Mouse (Mus musculus): ENCODE measurements at regions not wholly inside any gene's neighbourhood (a gene's known extent, or its start where the extent isn't known, plus 50 kb on each side); places are given as distances from the start of the nearest gene placed in this dataset.

- WGBS = 43% methylated on average over 8 of the region's 8 CpGs
- no peak overlapping the region for H3K4me3 ChIP-seq (replicated peaks; ENCODE audit: extremely low read depth, low read depth, low read length)
- DNase-seq = no peak
- TF ChIP-seq POLR2A (IDR thresholded peaks at IDR 0.05; ENCODE audit: borderline replicate concordance, extremely low read depth, low read depth, low read length) = no peak
- no peak for TF ChIP-seq CTCF (IDR thresholded peaks at IDR 0.05; ENCODE audit: insufficient read depth, low read length)
- no peaks in the 10 kb centered on the region for H3K4me1 ChIP-seq (ENCODE audit: control insufficient read depth, insufficient read depth, low read length)
These were observed 93.6 kb upstream of the Ankrd1 start for GRCm38 (mm10) chr19:36213461-36213860.

GRCm38 (mm10) chr19:36214188-36214968, 94.5 kb upstream of the Ankrd1 start:
- DNase-seq = peak; percentile 11
- TF ChIP-seq CTCF (IDR thresholded peaks at IDR 0.05; ENCODE audit: insufficient read depth, low read length) = no peak
- TF ChIP-seq POLR2A (IDR thresholded peaks at IDR 0.05; ENCODE audit: borderline replicate concordance, extremely low read depth, low read depth, low read length) = no peak
- WGBS = 31% methylated on average over 7 of the region's 7 CpGs
- Histone ChIP-seq H3K4me1 (ENCODE audit: control insufficient read depth, insufficient read depth, low read length) (no peaks in the 10 kb centered on the region), H3K4me3 (replicated peaks; ENCODE audit: extremely low read depth, low read depth, low read length) (no peak overlapping the region)

GRCm38 (mm10) chr19:36217177-36217576, 97.3 kb upstream of the Ankrd1 start:
- TF ChIP-seq POLR2A (IDR thresholded peaks at IDR 0.05; ENCODE audit: borderline replicate concordance, extremely low read depth, low read depth, low read length) (no peak), CTCF (IDR thresholded peaks at IDR 0.05; ENCODE audit: insufficient read depth, low read length) (no peak)
- Histone ChIP-seq H3K4me1 (ENCODE audit: control insufficient read depth, insufficient read depth, low read length) (no peaks in the 10 kb centered on the region), H3K4me3 (replicated peaks; ENCODE audit: extremely low read depth, low read depth, low read length) (no peak overlapping the region)
- DNase-seq = no peak
- 64% methylated on average over 5 of the region's 5 CpGs for WGBS

- no peak for TF ChIP-seq CTCF (IDR thresholded peaks at IDR 0.05; ENCODE audit: insufficient read depth, low read length)
- TF ChIP-seq POLR2A (IDR thresholded peaks at IDR 0.05; ENCODE audit: borderline replicate concordance, extremely low read depth, low read depth, low read length) = no peak
- WGBS = 61% methylated on average over 5 of the region's 5 CpGs
- DNase-seq = no peak
- Histone ChIP-seq H3K4me3 (replicated peaks; ENCODE audit: extremely low read depth, low read depth, low read length) (no peak overlapping the region), H3K4me1 (ENCODE audit: control insufficient read depth, insufficient read depth, low read length) (no peaks in the 10 kb centered on the region)
These were observed 97.7 kb upstream of the Ankrd1 start for GRCm38 (mm10) chr19:36217605-36218004.

- Histone ChIP-seq H3K4me1 (ENCODE audit: control insufficient read depth, insufficient read depth, low read length) (no peaks in the 10 kb centered on the region), H3K4me3 (replicated peaks; ENCODE audit: extremely low read depth, low read depth, low read length) (no peak overlapping the region)
- no peak for DNase-seq
- 83% methylated on average over 5 of the region's 5 CpGs for WGBS
- no peak for TF ChIP-seq CTCF (IDR thresholded peaks at IDR 0.05; ENCODE audit: insufficient read depth, low read length)
- TF ChIP-seq POLR2A (IDR thresholded peaks at IDR 0.05; ENCODE audit: borderline replicate concordance, extremely low read depth, low read depth, low read length) = no peak
These were observed 99.0 kb upstream of the Ankrd1 start for GRCm38 (mm10) chr19:36218921-36219320.

- DNase-seq = no peak
- 75% methylated on average over 2 of the region's 2 CpGs for WGBS
- H3K4me1 ChIP-seq (ENCODE audit: control insufficient read depth, insufficient read depth, low read length) = no peaks in the 10 kb centered on the region
- no peak overlapping the region for H3K4me3 ChIP-seq (replicated peaks; ENCODE audit: extremely low read depth, low read depth, low read length)
- no peak for TF ChIP-seq CTCF (IDR thresholded peaks at IDR 0.05; ENCODE audit: insufficient read depth, low read length)
- TF ChIP-seq POLR2A (IDR thresholded peaks at IDR 0.05; ENCODE audit: borderline replicate concordance, extremely low read depth, low read depth, low read length) = no peak
These were observed 101.2 kb upstream of the Ankrd1 start for GRCm38 (mm10) chr19:36221104-36221503.

GRCm38 (mm10) chr19:36221596-36221995, 101.7 kb upstream of the Ankrd1 start:
- Histone ChIP-seq H3K4me1 (ENCODE audit: control insufficient read depth, insufficient read depth, low read length) (no peaks in the 10 kb centered on the region), H3K4me3 (replicated peaks; ENCODE audit: extremely low read depth, low read depth, low read length) (no peak overlapping the region)
- TF ChIP-seq POLR2A (IDR thresholded peaks at IDR 0.05; ENCODE audit: borderline replicate concordance, extremely low read depth, low read depth, low read length) = no peak
- TF ChIP-seq CTCF (IDR thresholded peaks at IDR 0.05; ENCODE audit: insufficient read depth, low read length) = no peak
- DNase-seq = no peak

GRCm38 (mm10) chr19:36222198-36222597, 102.3 kb upstream of the Ankrd1 start:
- peaks cover 4% of the 10 kb centered on the region for H3K4me1 ChIP-seq (ENCODE audit: control insufficient read depth, insufficient read depth, low read length)
- no peak for DNase-seq
- 86% methylated on average over 3 of the region's 3 CpGs for WGBS
- no peak for TF ChIP-seq POLR2A (IDR thresholded peaks at IDR 0.05; ENCODE audit: borderline replicate concordance, extremely low read depth, low read depth, low read length)
- H3K4me3 ChIP-seq (replicated peaks; ENCODE audit: extremely low read depth, low read depth, low read length) = no peak overlapping the region

GRCm38 (mm10) chr19:36224518-36224917, 104.6 kb upstream of the Ankrd1 start:
- DNase-seq = no peak
- no peak overlapping the region for H3K4me3 ChIP-seq (replicated peaks; ENCODE audit: extremely low read depth, low read depth, low read length)
- TF ChIP-seq CTCF (IDR thresholded peaks at IDR 0.05; ENCODE audit: insufficient read depth, low read length) = no peak
- no peak for TF ChIP-seq POLR2A (IDR thresholded peaks at IDR 0.05; ENCODE audit: borderline replicate concordance, extremely low read depth, low read depth, low read length)
- WGBS = 30% methylated on average over 8 of the region's 8 CpGs
- peaks cover 4% of the 10 kb centered on the region for H3K4me1 ChIP-seq (ENCODE audit: control insufficient read depth, insufficient read depth, low read length)

GRCm38 (mm10) chr19:36225612-36226011, 105.7 kb upstream of the Ankrd1 start:
- peaks cover 4% of the 10 kb centered on the region for H3K4me1 ChIP-seq (ENCODE audit: control insufficient read depth, insufficient read depth, low read length)
- TF ChIP-seq CTCF (IDR thresholded peaks at IDR 0.05; ENCODE audit: insufficient read depth, low read length) = no peak
- no peak for TF ChIP-seq POLR2A (IDR thresholded peaks at IDR 0.05; ENCODE audit: borderline replicate concordance, extremely low read depth, low read depth, low read length)
- WGBS = 95% methylated on average over 2 of the region's 2 CpGs
- DNase-seq = no peak
- no peak overlapping the region for H3K4me3 ChIP-seq (replicated peaks; ENCODE audit: extremely low read depth, low read depth, low read length)

All from lung, adult 2 months (tissue).